Comparison of ENCODE assay signal across 12 mouse cellular contexts in genomic region chr14:78984296-78984695, GRCm38 (mm10).
DNase-seq lines count a peak whose midpoint lies in the region; ATAC-seq and TF ChIP-seq lines count a peak whose summit lies in the region.
"Had no signal": no experiment of that assay in that cellular context is flagged by ENCODE, and none has a peak within 500 bp of the region (broad histone marks: within the 10 kb centered on the region; RNA-seq: fewer than 3 reads in every experiment).

No protein-coding gene starts in this region.

- H3K9me3 ChIP-seq in midbrain, postnatal 0 days (ENCODE audit: low read length): no peaks in the 10 kb centered on the region
- no peaks in the 10 kb centered on the region for H3K9me3 ChIP-seq in midbrain, embryonic 10.5 days (replicated peaks)
- H3K9me3 ChIP-seq in stomach, embryonic 14.5 days (ENCODE audit: control insufficient read depth, low read depth, low read length): no peaks in the 10 kb centered on the region
- H3K9me3 ChIP-seq: embryonic facial prominence, embryonic 13.5 days; neural tube, embryonic 15.5 days had no signal

- no peak overlapping the region for H3K4me3 ChIP-seq in midbrain, postnatal 0 days (ENCODE audit: low read depth, low read length)
- no peak overlapping the region for H3K4me3 ChIP-seq in midbrain, embryonic 10.5 days
- no peak overlapping the region for H3K4me3 ChIP-seq in stomach, embryonic 14.5 days (ENCODE audit: low read depth, low read length)
- H3K4me3 ChIP-seq: embryonic facial prominence, embryonic 13.5 days; neural tube, embryonic 15.5 days had no signal

- H3K27me3 ChIP-seq in midbrain, postnatal 0 days (ENCODE audit: insufficient read depth, low read length): no peaks in the 10 kb centered on the region
- no peaks in the 10 kb centered on the region for H3K27me3 ChIP-seq in midbrain, embryonic 10.5 days (ENCODE audit: low read depth, poor library complexity, severe bottlenecking)
- H3K27me3 ChIP-seq in stomach, embryonic 14.5 days (ENCODE audit: control insufficient read depth, insufficient read depth, low read length): no peaks in the 10 kb centered on the region
- H3K27me3 ChIP-seq: embryonic facial prominence, embryonic 13.5 days; neural tube, embryonic 15.5 days had no signal

- no peak overlapping the region for H3K4me2 ChIP-seq in midbrain, postnatal 0 days (ENCODE audit: low read depth, low read length, poor library complexity, severe bottlenecking)
- H3K4me2 ChIP-seq in stomach, embryonic 14.5 days (replicated peaks; ENCODE audit: low read depth, low read length): no peak overlapping the region
- H3K4me2 ChIP-seq: embryonic facial prominence, embryonic 13.5 days; neural tube, embryonic 15.5 days had no signal

- DNase-seq in gastrocnemius, postnatal 10 days: peak; percentile 22
- DNase-seq in gastrocnemius, postnatal 14 days: no peak
- peak; percentile 14 for DNase-seq in midbrain, postnatal 0 days (ENCODE audit: low spot score)
- no peak for DNase-seq in midbrain, embryonic 10.5 days (ENCODE audit: low spot score)
- DNase-seq in heart, postnatal 10 days: peak; percentile 37 to 44
- no peak for DNase-seq in urinary bladder, postnatal 4 days (ENCODE audit: low spot score in 2 of 2)
- no peak for DNase-seq in B cell, adult 2 months
- DNase-seq: layer of hippocampus, adult 9-11 months; thymus, postnatal 14 days had no signal

- ATAC-seq in midbrain, postnatal 0 days (ENCODE audit: low FRiP score): no peak
- ATAC-seq in stomach, embryonic 14.5 days (ENCODE audit: insufficient number of reproducible peaks, insufficient read depth, low FRiP score, low read depth): 0 out of 2 replicates have a peak, but pooled peaks have one; percentile 37

- H3K4me1 ChIP-seq in midbrain, postnatal 0 days (ENCODE audit: insufficient read depth, low read length): no peaks in the 10 kb centered on the region
- H3K4me1 ChIP-seq in midbrain, embryonic 10.5 days: no peaks in the 10 kb centered on the region
- H3K4me1 ChIP-seq in stomach, embryonic 14.5 days (ENCODE audit: control insufficient read depth, insufficient read depth, low read length): peaks cover 2% of the 10 kb centered on the region; the same call in 1 of the 2 replicates
- H3K4me1 ChIP-seq: neural tube, embryonic 15.5 days had no signal

- no peak for TF ChIP-seq CTCF in midbrain, postnatal 0 days (IDR thresholded peaks at IDR 0.05)

- 55% methylated on average over 2 of the region's 2 CpGs for WGBS in midbrain, postnatal 0 days
- 84% methylated on average over 2 of the region's 2 CpGs for WGBS in midbrain, embryonic 10.5 days
- WGBS in stomach, embryonic 14.5 days: 53% methylated on average over 2 of the region's 2 CpGs

- H3K9ac ChIP-seq in midbrain, postnatal 0 days (replicated peaks; ENCODE audit: low read length, poor library complexity, severe bottlenecking): no peak overlapping the region
- H3K9ac ChIP-seq in stomach, embryonic 14.5 days (replicated peaks; ENCODE audit: low read depth, low read length): no peak overlapping the region
- H3K9ac ChIP-seq: embryonic facial prominence, embryonic 13.5 days; neural tube, embryonic 15.5 days had no signal

- intact Hi-C loops in gastrocnemius, postnatal 14 days (cut with DNase I; ENCODE audit: low total_unique reads): loop anchor here (10.0 kb wide), 1 partner anchor 309 kb away; no protein-coding TSS in a partner anchor
- intact Hi-C loops in heart, postnatal 10 days (cut with DNase I): no loop called here

- no peak overlapping the region for H3K27ac ChIP-seq in midbrain, postnatal 0 days (ENCODE audit: low read depth, low read length)
- H3K27ac ChIP-seq in midbrain, embryonic 10.5 days (replicated peaks): no peak overlapping the region
- no peak overlapping the region for H3K27ac ChIP-seq in stomach, embryonic 14.5 days (ENCODE audit: low read length)
- H3K27ac ChIP-seq: embryonic facial prominence, embryonic 13.5 days; neural tube, embryonic 15.5 days had no signal

- H3K36me3 ChIP-seq in midbrain, postnatal 0 days (ENCODE audit: insufficient read depth, low read length): no peaks in the 10 kb centered on the region; the same call in 1 of the 2 replicates
- H3K36me3 ChIP-seq in midbrain, embryonic 10.5 days: no peaks in the 10 kb centered on the region
- H3K36me3 ChIP-seq in stomach, embryonic 14.5 days (ENCODE audit: control insufficient read depth, insufficient read depth, low read length): no peaks in the 10 kb centered on the region
- H3K36me3 ChIP-seq: embryonic facial prominence, embryonic 13.5 days; neural tube, embryonic 15.5 days had no signal

Comparison
In these comparisons a context has a peak if more than half of its experiments do, and no peak if none do; other contexts are left out.
1. DNase-seq: peak in gastrocnemius, postnatal 10 days (single experiment), midbrain, postnatal 0 days (single experiment) and heart, postnatal 10 days (2 of 2); none in gastrocnemius, postnatal 14 days (single experiment), midbrain, embryonic 10.5 days (single experiment), urinary bladder, postnatal 4 days (0 of 2) and B cell, adult 2 months (0 of 2).